Mouse (Mus musculus) liver, embryonic 15.5 days (tissue): ENCODE results near the gene Srsf3. TPM values are rescaled to one million over a fixed set of nuclear protein-coding genes. Genes with fewer than 3 reads are reported as not detected.
A peak's percentile ranks its signal among the peaks of the same experiment; 100 is the strongest.
"Not testable (repeated sequence)": the region's sequence is repeated elsewhere in the genome, so short reads cannot be mapped to it uniquely, and the experiment has no call there.

Source experiments
- ATAC-seq: fragments of 200-750 bp; cut with Nextera tagmentation; 2 replicates; pipeline ENCODE4 v1.8.0; 2017; ENCODE audit warnings: moderate number of reproducible peaks, mild to moderate bottlenecking, moderate library complexity; ENCODE audit not compliant: insufficient read depth
- H3K27ac ChIP-seq: fragments of 300-500 bp; sonication (generic); replicated peaks from 2 replicates; pipeline ENCODE4 v1.5.1; 2015; ENCODE audit warnings: mild to moderate bottlenecking, inconsistent platforms
- H3K27me3 ChIP-seq: fragments of 300-500 bp; sonication (generic); 2 replicates; pipeline ENCODE4 v1.6.1; 2015; ENCODE audit warnings: mild to moderate bottlenecking, inconsistent platforms
- H3K36me3 ChIP-seq: fragments of 300-500 bp; sonication (generic); replicated peaks from 2 replicates; pipeline ENCODE4 v1.6.1; 2015; ENCODE audit warnings: moderate library complexity, mild to moderate bottlenecking, inconsistent platforms
- H3K4me1 ChIP-seq: fragments of 300-500 bp; sonication (generic); replicated peaks from 2 replicates; pipeline ENCODE4 v1.6.1; 2015; ENCODE audit warnings: inconsistent platforms
- H3K4me2 ChIP-seq: fragments of 300-500 bp; sonication (generic); 2 replicates; pipeline ENCODE4 v1.6.1; 2015; ENCODE audit warnings: moderate library complexity, mild to moderate bottlenecking, inconsistent platforms
- H3K4me3 ChIP-seq: fragments of 300-500 bp; sonication (generic); replicated peaks from 2 replicates; pipeline ENCODE4 v1.5.1; 2015; ENCODE audit warnings: mild to moderate bottlenecking, inconsistent platforms
- H3K9ac ChIP-seq: fragments of 300-500 bp; sonication (generic); 2 replicates; pipeline ENCODE4 v1.6.1; 2015; ENCODE audit warnings: moderate library complexity, mild to moderate bottlenecking, inconsistent platforms
- H3K9me3 ChIP-seq: fragments of 300-500 bp; sonication (generic); replicated peaks from 2 replicates; pipeline ENCODE4 v1.6.1; 2016; ENCODE audit warnings: inconsistent platforms
- WGBS: fragments of 180-500 bp; shearing (Covaris S2); methylation state at CpG from one replicate; pipeline ENCODE4 v1.1.7; 2015; ENCODE audit warnings: mixed read lengths; ENCODE audit not compliant: insufficient replicate concordance; 5-methylcytosine and 5-hydroxymethylcytosine counted together
- polyA plus RNA-seq: library from polyadenylated mRNA; unstranded; fragments of >200 nt; fragmentation: Nextera tagmentation; extraction: Ambion mirVana; gene quantifications from 2 replicates; pipeline ENCODE4 v1.2.1, GENCODE M21; 2015

Gene Srsf3
- polyA plus RNA-seq, 1 experiment from 2014 or later, result 215 TPM

- Histone ChIP-seq H3K27me3 (no peaks in the 10 kb centered on the region), H3K9me3 (no peaks in the 10 kb centered on the region), H3K4me3 (no peak overlapping the region), H3K36me3 (no peaks in the 10 kb centered on the region), H3K4me1 (peaks cover 3% of the 10 kb centered on the region), H3K4me2 (no peak overlapping the region), H3K27ac (no peak overlapping the region), H3K9ac (no peak overlapping the region)
- 67% methylated on average over 3 of the region's 3 CpGs for WGBS
- ATAC-seq, result no peak
These were observed 33.5 kb downstream of the Srsf3 start for GRCm38 (mm10) chr17:29065971-29066370.

- H3K27me3 ChIP-seq, H3K9ac ChIP-seq, H3K27ac ChIP-seq, H3K4me3 ChIP-seq, H3K36me3 ChIP-seq, H3K9me3 ChIP-seq, ATAC-seq, H3K4me2 ChIP-seq, H3K4me1 ChIP-seq: not testable (repeated sequence)
- 39% methylated on average over 3 of the region's 3 CpGs for WGBS
These were observed 35.0 kb downstream of the Srsf3 start for GRCm38 (mm10) chr17:29067416-29067815.

DNA sequence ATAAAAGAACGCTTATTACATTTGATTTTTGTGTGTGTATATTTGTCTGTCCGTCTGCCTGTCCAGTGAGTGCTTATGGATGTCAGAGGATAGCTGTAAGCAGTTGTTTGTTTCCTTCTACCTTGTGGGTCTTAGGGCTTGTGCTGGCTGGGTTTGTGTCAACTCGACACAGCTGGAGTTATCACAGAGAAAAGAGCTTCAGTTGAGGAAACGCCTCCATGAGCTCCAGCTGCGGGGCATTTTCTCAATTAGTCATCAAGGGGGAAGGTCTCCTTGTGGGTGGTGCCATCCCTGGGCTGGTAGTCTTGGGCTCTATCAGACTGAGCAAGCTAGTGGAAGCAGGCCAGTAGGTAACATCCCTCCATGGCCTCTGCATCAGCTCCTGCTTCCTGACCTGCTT is 35.4 kb downstream of the Srsf3 start:
- Histone ChIP-seq H3K4me2 (no peak overlapping the region), H3K4me1 (peaks cover 2% of the 10 kb centered on the region), H3K9ac (no peak overlapping the region), H3K36me3 (no peaks in the 10 kb centered on the region), H3K4me3 (no peak overlapping the region), H3K9me3 (no peaks in the 10 kb centered on the region), H3K27ac (no peak overlapping the region), H3K27me3 (0 out of 2 replicates have a peak, but pooled peaks cover 5% of the 10 kb centered on the region)
- ATAC-seq, result no peak
- WGBS, result 40% methylated on average over 5 of the region's 5 CpGs

DNA sequence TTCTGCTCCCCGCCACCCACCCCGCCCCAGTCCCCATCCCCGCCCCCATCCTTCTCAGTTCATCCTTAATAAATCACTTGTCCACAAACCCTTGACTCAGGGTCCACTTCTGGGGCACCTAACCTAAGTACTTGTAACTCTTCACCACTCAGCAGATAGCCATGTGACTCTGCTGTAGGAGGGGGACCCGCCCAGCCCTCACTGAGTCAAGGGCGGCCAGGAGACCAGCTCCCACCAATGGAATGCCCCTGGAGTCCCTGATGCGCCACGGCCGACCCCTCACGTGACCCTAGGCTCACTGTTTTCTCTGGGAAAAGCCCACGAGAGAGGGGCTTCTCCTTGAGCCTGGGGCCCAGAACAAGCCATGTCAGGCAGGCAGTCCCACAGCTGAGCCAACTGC is 36.6 kb downstream of the Srsf3 start:
- H3K27me3 ChIP-seq, result 0 out of 2 replicates have a peak, but pooled peaks cover 8% of the 10 kb centered on the region
- H3K4me2 ChIP-seq, result no peak overlapping the region
- no peak for ATAC-seq
- H3K27ac ChIP-seq, result no peak overlapping the region
- no peaks in the 10 kb centered on the region for H3K36me3 ChIP-seq
- peaks cover 6% of the 10 kb centered on the region for H3K4me1 ChIP-seq
- 70% methylated on average over 10 of the region's 10 CpGs for WGBS
- H3K9ac ChIP-seq, result no peak overlapping the region
- H3K4me3 ChIP-seq, result no peak overlapping the region
- no peaks in the 10 kb centered on the region for H3K9me3 ChIP-seq

GRCm38 (mm10) chr17:29071820-29072219 is 39.4 kb downstream of the Srsf3 start:
- 52% methylated on average over 5 of the region's 5 CpGs for WGBS
- H3K4me3 ChIP-seq, result no peak overlapping the region
- no peaks in the 10 kb centered on the region for H3K36me3 ChIP-seq
- peaks cover 6% of the 10 kb centered on the region for H3K4me1 ChIP-seq
- no peak overlapping the region for H3K27ac ChIP-seq
- H3K27me3 ChIP-seq, result peaks cover 14% of the 10 kb centered on the region
- H3K9me3 ChIP-seq, result no peaks in the 10 kb centered on the region
- no peak overlapping the region for H3K4me2 ChIP-seq
- no peak overlapping the region for H3K9ac ChIP-seq
- ATAC-seq, result no peak

DNA sequence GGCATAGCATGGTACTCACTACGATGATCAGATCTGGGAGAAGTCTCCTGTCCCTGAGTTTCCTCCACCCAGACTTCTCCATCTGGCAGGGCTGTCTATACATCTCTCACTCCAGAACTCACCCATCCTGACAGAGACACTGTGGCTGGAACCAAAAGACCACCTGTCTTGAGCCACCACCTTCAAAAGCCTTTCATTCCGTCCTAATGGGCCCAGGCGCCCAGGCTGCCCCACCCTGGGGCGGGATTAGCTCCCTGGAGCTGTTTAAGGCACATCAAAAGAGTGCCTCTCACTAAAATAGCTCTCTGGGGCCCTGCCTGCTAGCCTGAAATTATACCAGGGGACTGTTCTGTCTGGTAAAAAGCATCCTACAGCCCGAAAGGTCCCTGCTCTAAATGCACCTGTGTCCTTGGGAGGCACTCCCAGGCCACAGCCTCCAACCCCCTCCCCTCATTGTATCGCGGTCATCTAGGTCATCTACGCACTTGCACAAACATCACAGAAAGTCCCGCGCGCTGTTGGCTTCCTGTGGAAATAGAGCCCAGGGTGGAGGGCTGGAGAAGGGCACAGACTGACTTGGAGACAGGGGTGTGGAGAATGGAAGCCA is 40.4 kb downstream of the Srsf3 start:
- H3K4me2 ChIP-seq, result no peak overlapping the region
- no peak for ATAC-seq
- H3K9me3 ChIP-seq, result no peaks in the 10 kb centered on the region
- H3K27ac ChIP-seq, result no peak overlapping the region
- WGBS, result 23% methylated on average over 11 of the region's 11 CpGs
- H3K36me3 ChIP-seq, result no peaks in the 10 kb centered on the region
- no peak overlapping the region for H3K9ac ChIP-seq
- peaks cover 21% of the 10 kb centered on the region for H3K27me3 ChIP-seq
- H3K4me1 ChIP-seq, result peaks cover 6% of the 10 kb centered on the region
- no peak overlapping the region for H3K4me3 ChIP-seq

DNA sequence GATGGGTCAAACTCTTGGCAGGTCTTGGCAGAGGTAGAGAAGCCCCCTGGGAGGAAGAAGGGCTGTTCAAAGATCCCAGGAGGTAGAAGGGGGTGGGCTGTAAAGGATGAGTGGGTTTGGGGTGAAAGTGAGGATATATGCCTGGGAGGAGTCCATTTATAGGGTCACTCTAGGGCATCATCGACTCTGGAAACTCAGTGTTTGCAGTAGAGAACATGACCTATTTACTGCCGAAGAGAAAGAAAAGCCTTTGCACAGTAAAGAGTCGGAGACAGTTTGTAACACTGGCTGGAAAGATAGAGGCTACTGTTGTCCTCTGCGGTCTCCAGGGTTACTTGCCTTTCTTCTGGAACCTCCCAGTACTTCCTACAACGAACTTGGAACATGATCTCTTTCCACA is 40.9 kb downstream of the Srsf3 start:
- Histone ChIP-seq H3K36me3 (no peaks in the 10 kb centered on the region), H3K4me2 (no peak overlapping the region), H3K4me3 (no peak overlapping the region), H3K4me1 (peaks cover 9% of the 10 kb centered on the region), H3K9me3 (no peaks in the 10 kb centered on the region), H3K27me3 (peaks cover 26% of the 10 kb centered on the region), H3K27ac (no peak overlapping the region), H3K9ac (no peak overlapping the region)
- 40% methylated on average over 5 of the region's 5 CpGs for WGBS
- no peak for ATAC-seq

- ATAC-seq, result no peak
- 53% methylated on average over 13 of the region's 13 CpGs for WGBS
These were observed 41.7 kb downstream of the Srsf3 start for GRCm38 (mm10) chr17:29074085-29074484.

GRCm38 (mm10) chr17:29076235-29076634 is 43.8 kb downstream of the Srsf3 start:
- 44% methylated on average over 8 of the region's 8 CpGs for WGBS
- Histone ChIP-seq H3K27me3 (peaks cover 56% of the 10 kb centered on the region), H3K4me3 (no peak overlapping the region), H3K4me2 (no peak overlapping the region), H3K9ac (no peak overlapping the region), H3K27ac (no peak overlapping the region), H3K36me3 (no peaks in the 10 kb centered on the region), H3K9me3 (no peaks in the 10 kb centered on the region), H3K4me1 (peaks cover 21% of the 10 kb centered on the region)
- no peak for ATAC-seq

More at GRCm38 (mm10) chr17:29074085-29074484, 41.7 kb downstream of the Srsf3 start:
- Histone ChIP-seq H3K9ac (no peak overlapping the region), H3K27me3 (peaks cover 34% of the 10 kb centered on the region), H3K4me1 (peaks cover 15% of the 10 kb centered on the region), H3K27ac (no peak overlapping the region), H3K36me3 (no peaks in the 10 kb centered on the region), H3K4me3 (no peak overlapping the region), H3K9me3 (no peaks in the 10 kb centered on the region), H3K4me2 (no peak overlapping the region)

GRCm38 (mm10) chr17:29077786-29078509 is 45.5 kb downstream of the Srsf3 start:
- H3K4me1 ChIP-seq, result peaks cover 30% of the 10 kb centered on the region
- peak overlapping the region; percentile 33 for H3K4me3 ChIP-seq
- H3K36me3 ChIP-seq, result no peaks in the 10 kb centered on the region
- no peaks in the 10 kb centered on the region for H3K9me3 ChIP-seq
- WGBS, result 9% methylated on average over 14 of the region's 14 CpGs
- peaks cover 63% of the 10 kb centered on the region for H3K27me3 ChIP-seq
- ATAC-seq, result no peak
- peak overlapping the region; percentile 59 for H3K4me2 ChIP-seq
- H3K27ac ChIP-seq, result no peak overlapping the region
- no peak overlapping the region for H3K9ac ChIP-seq

- 3% methylated on average over 25 of the region's 25 CpGs for WGBS
- no peak overlapping the region for H3K27ac ChIP-seq
- H3K9ac ChIP-seq, result no peak overlapping the region
These were observed 46.3 kb downstream of the Srsf3 start for GRCm38 (mm10) chr17:29078519-29079383.

More at GRCm38 (mm10) chr17:29078519-29079383, 46.3 kb downstream of the Srsf3 start:
- Histone ChIP-seq H3K27me3 (peaks cover 60% of the 10 kb centered on the region), H3K4me3 (peak overlapping the region; percentile 33), H3K4me2 (peak overlapping the region; percentile 59), H3K36me3 (no peaks in the 10 kb centered on the region), H3K4me1 (peaks cover 27% of the 10 kb centered on the region), H3K9me3 (no peaks in the 10 kb centered on the region)
- no peak for ATAC-seq
